In genomic region chr14:60250366-60250765, GRCm38 (mm10) we compare ENCODE assay signal across 9 mouse cellular contexts. TPM values are rescaled to one million over a fixed set of nuclear protein-coding genes. Genes with fewer than 3 reads are reported as not detected.
DNase-seq lines count a peak whose midpoint lies in the region; ATAC-seq and TF ChIP-seq lines count a peak whose summit lies in the region.
"Had no signal": no experiment of that assay in that cellular context is flagged by ENCODE, and none has a peak within 500 bp of the region (broad histone marks: within the 10 kb centered on the region; RNA-seq: fewer than 3 reads in every experiment).

No protein-coding gene starts in this region.

- ATAC-seq in hindbrain, embryonic 15.5 days (ENCODE audit: low FRiP score, low read depth), result no peak
- ATAC-seq in midbrain, embryonic 16.5 days, result no peak

- no peaks in the 10 kb centered on the region; the same call in 1 of the 2 replicates for H3K4me1 ChIP-seq in brown adipose tissue, adult 24 weeks (ENCODE audit: control insufficient read depth, insufficient read depth, insufficient read length, low read length)
- peaks cover 25% of the 10 kb centered on the region for H3K4me1 ChIP-seq in hindbrain, embryonic 15.5 days (replicated peaks)
- peaks cover 22% of the 10 kb centered on the region for H3K4me1 ChIP-seq in midbrain, embryonic 16.5 days (ENCODE audit: control insufficient read depth, insufficient read depth, low read length)

- H3K27ac ChIP-seq in layer of hippocampus, adult 2 months, result peak overlapping the region; percentile 95
- no peak overlapping the region for H3K27ac ChIP-seq in brown adipose tissue, adult 24 weeks (replicated peaks; ENCODE audit: low read depth, low read length)
- H3K27ac ChIP-seq in hindbrain, embryonic 15.5 days (replicated peaks), result peak overlapping the region; percentile 95; the same call in 1 of the 2 replicates
- no peak overlapping the region for H3K27ac ChIP-seq in midbrain, embryonic 16.5 days (ENCODE audit: low read length)

- whole genome bisulfite sequencing in hindbrain, embryonic 15.5 days, result 16% methylated on average over 8 of the region's 8 CpGs
- 18% methylated on average over 8 of the region's 8 CpGs for WGBS in midbrain, embryonic 16.5 days

- H3K27me3 ChIP-seq in hindbrain, embryonic 15.5 days, result no peaks in the 10 kb centered on the region
- no peaks in the 10 kb centered on the region for H3K27me3 ChIP-seq in midbrain, embryonic 16.5 days (ENCODE audit: control insufficient read depth, insufficient read depth, low read depth, low read length)

- no peak for DNase-seq in layer of hippocampus, adult 2 months (ENCODE audit: low spot score in 2 of 2)
- no peak for DNase-seq in layer of hippocampus, adult 8-10 months (ENCODE audit: low spot score in 2 of 2)
- DNase-seq in T-cell, adult 2 months (ENCODE audit: low spot score), result no peak
- no peak for DNase-seq in adrenal gland, postnatal 36 days
- no peak for DNase-seq in thymus, postnatal 0 days (ENCODE audit: low spot score)
- DNase-seq: cerebellum, adult 8-10 months had no signal

- H3K4me3 ChIP-seq in layer of hippocampus, adult 2 months, result peak overlapping the region; percentile 100
- peak overlapping the region; percentile 86; the same call in 1 of the 2 replicates for H3K4me3 ChIP-seq in brown adipose tissue, adult 24 weeks (ENCODE audit: insufficient read depth, low read depth, low read length)
- peak overlapping the region; percentile 83 for H3K4me3 ChIP-seq in hindbrain, embryonic 15.5 days
- H3K4me3 ChIP-seq in midbrain, embryonic 16.5 days (ENCODE audit: low read depth, low read length), result peak overlapping the region; percentile 56

- TF ChIP-seq CTCF in layer of hippocampus, adult 2 months (conservative IDR thresholded peaks at IDR 0.05), result no peak

- H3K4me2 ChIP-seq in hindbrain, embryonic 15.5 days, result peak overlapping the region; percentile 87
- peak overlapping the region; percentile 80 for H3K4me2 ChIP-seq in midbrain, embryonic 16.5 days (ENCODE audit: low read length)

- H3K36me3 ChIP-seq in hindbrain, embryonic 15.5 days, result no peaks in the 10 kb centered on the region
- H3K36me3 ChIP-seq in midbrain, embryonic 16.5 days (ENCODE audit: control insufficient read depth, insufficient read depth, low read length), result no peaks in the 10 kb centered on the region

- H3K9me3 ChIP-seq in hindbrain, embryonic 15.5 days, result no peaks in the 10 kb centered on the region
- no peaks in the 10 kb centered on the region for H3K9me3 ChIP-seq in midbrain, embryonic 16.5 days (replicated peaks; ENCODE audit: control insufficient read depth, low read length, poor library complexity, severe bottlenecking)

- peak overlapping the region; percentile 97 for H3K9ac ChIP-seq in hindbrain, embryonic 15.5 days
- peak overlapping the region; percentile 77 for H3K9ac ChIP-seq in midbrain, embryonic 16.5 days (ENCODE audit: low read depth, low read length)

RNA-seq across cellular contexts. Expression of gene Nupl1, which starts 0.9 kb away (rescaled TPM):
- total RNA-seq in layer of hippocampus, adult 2 months (2021), result under 1 TPM in 1 of 2 experiments, not detected in 1; 0.23 TPM
- under 1 TPM in 2 of 4 experiments, not detected in 2; 0.14 to 0.34 TPM for total RNA-seq in layer of hippocampus, adult 8-10 months (2022)
- not detected in 2 replicates for polyA plus RNA-seq in brown adipose tissue, adult 24 weeks (2012; ENCODE audit: insufficient read depth, insufficient read length, missing spikeins)
- 0.08 TPM in 2 replicates for polyA plus RNA-seq in hindbrain, embryonic 15.5 days (2015; fragmentation: Nextera tagmentation; extraction: Ambion mirVana)
- 0.10 and 0.11 TPM in 2 replicates for polyA plus RNA-seq in midbrain, embryonic 16.5 days (2015; fragmentation: Nextera tagmentation; extraction: Ambion mirVana)
- total RNA-seq in adrenal gland, postnatal 36 days (2021), result not detected
- polyA plus RNA-seq in thymus, postnatal 0 days (2015; fragmentation: Nextera tagmentation; extraction: Ambion mirVana), result not detected in 2 replicates

RNA-seq across cellular contexts. Expression of gene Gm49336, which starts 0.9 kb away (rescaled TPM):
- 10 to 100 TPM; 70.8 to 73.8 TPM for total RNA-seq in layer of hippocampus, adult 2 months (2021)
- total RNA-seq in layer of hippocampus, adult 8-10 months (2022), result 10 to 100 TPM; 63.8 to 77.3 (median 72.1) TPM
- 9.5 and 11.7 TPM in 2 replicates for polyA plus RNA-seq in brown adipose tissue, adult 24 weeks (2012; ENCODE audit: insufficient read depth, insufficient read length, missing spikeins)
- 44.7 and 47.3 TPM in 2 replicates for polyA plus RNA-seq in hindbrain, embryonic 15.5 days (2015; fragmentation: Nextera tagmentation; extraction: Ambion mirVana)
- polyA plus RNA-seq in midbrain, embryonic 16.5 days (2015; fragmentation: Nextera tagmentation; extraction: Ambion mirVana), result 58.0 and 58.2 TPM in 2 replicates
- total RNA-seq in adrenal gland, postnatal 36 days (2021), result 10 to 100 TPM; 35.7 to 47.4 TPM
- 40.9 and 42.7 TPM in 2 replicates for polyA plus RNA-seq in thymus, postnatal 0 days (2015; fragmentation: Nextera tagmentation; extraction: Ambion mirVana)

RNA-seq across cellular contexts. Expression of gene Mtmr6, which starts 14.7 kb away (rescaled TPM):
- 100 to 1,000 TPM; 103 to 105 TPM for total RNA-seq in layer of hippocampus, adult 2 months (2021)
- 100 to 1,000 TPM; 102 to 123 (median 110) TPM for total RNA-seq in layer of hippocampus, adult 8-10 months (2022)
- polyA plus RNA-seq in brown adipose tissue, adult 24 weeks (2012; ENCODE audit: insufficient read depth, insufficient read length, missing spikeins), result 33.1 and 54.3 TPM in 2 replicates
- 57.0 and 57.3 TPM in 2 replicates for polyA plus RNA-seq in hindbrain, embryonic 15.5 days (2015; fragmentation: Nextera tagmentation; extraction: Ambion mirVana)
- 62.9 and 66.9 TPM in 2 replicates for polyA plus RNA-seq in midbrain, embryonic 16.5 days (2015; fragmentation: Nextera tagmentation; extraction: Ambion mirVana)
- 10 to 100 TPM; 49.1 to 54.7 TPM for total RNA-seq in adrenal gland, postnatal 36 days (2021)
- polyA plus RNA-seq in thymus, postnatal 0 days (2015; fragmentation: Nextera tagmentation; extraction: Ambion mirVana), result 36.7 and 39.9 TPM in 2 replicates

RNA-seq across cellular contexts. Expression of gene Atp8a2, which starts 53.4 kb away (rescaled TPM):
- 10 to 100 TPM; 45.3 to 46.9 TPM for total RNA-seq in layer of hippocampus, adult 2 months (2021)
- 10 to 100 TPM; 42.6 to 51.0 (median 49.1) TPM for total RNA-seq in layer of hippocampus, adult 8-10 months (2022)
- 0.13 TPM in 1 of 2 replicates, not detected in the other for polyA plus RNA-seq in brown adipose tissue, adult 24 weeks (2012; ENCODE audit: insufficient read depth, insufficient read length, missing spikeins)
- polyA plus RNA-seq in hindbrain, embryonic 15.5 days (2015; fragmentation: Nextera tagmentation; extraction: Ambion mirVana), result 42.8 and 46.8 TPM in 2 replicates
- polyA plus RNA-seq in midbrain, embryonic 16.5 days (2015; fragmentation: Nextera tagmentation; extraction: Ambion mirVana), result 45.6 and 51.3 TPM in 2 replicates
- total RNA-seq in adrenal gland, postnatal 36 days (2021), result 1 to 10 TPM in 1 of 2 experiments, under 1 TPM in 1; 0.99 to 1.9 TPM
- 0.80 and 1.4 TPM in 2 replicates for polyA plus RNA-seq in thymus, postnatal 0 days (2015; fragmentation: Nextera tagmentation; extraction: Ambion mirVana)

Comparison
In these comparisons a context has a peak if more than half of its experiments do, and no peak if none do; other contexts are left out.
1. H3K27ac ChIP-seq: peak in layer of hippocampus, adult 2 months (single experiment) and hindbrain, embryonic 15.5 days (single experiment); none in brown adipose tissue, adult 24 weeks (single experiment) and midbrain, embryonic 16.5 days (single experiment).
2. Peak in every context shown above with its lines, with median percentiles within 50 percentile points of each other: H3K4me3 ChIP-seq.